Mouse (Mus musculus): ENCODE measurements around the gene Ptgfr. TPM values are rescaled to one million over a fixed set of nuclear protein-coding genes. Genes with fewer than 3 reads are reported as not detected.

Ptgfr gene
- polyA plus RNA-seq, 1 experiment from 2014 or later, result 1.1 TPM

DNA sequence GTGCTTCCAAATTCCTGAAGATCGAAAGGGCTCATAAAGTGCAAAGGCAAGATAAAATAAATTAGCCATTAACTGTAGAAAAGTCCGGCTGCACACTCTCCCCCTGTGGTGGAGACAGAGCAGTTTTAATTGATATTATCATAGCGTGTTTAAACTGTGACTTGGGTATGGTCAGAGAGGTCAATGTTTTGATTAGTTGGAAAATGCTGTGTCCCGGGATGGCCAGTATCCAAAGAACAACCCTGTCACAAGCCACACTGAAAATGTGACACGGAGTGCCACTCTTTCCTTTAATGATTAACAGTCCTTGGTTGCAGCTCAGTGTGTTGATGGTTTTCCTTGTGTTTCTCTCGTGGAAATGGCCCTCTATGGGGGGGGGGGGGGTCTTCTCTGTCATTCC lies 942 bp upstream of the Ptgfr start:
- WGBS, result 64% methylated on average over 6 of the region's 6 CpGs
- Histone ChIP-seq H3K4me2 (no peak overlapping the region), H3K27ac (ENCODE audit: low read depth, low read length) (no peak overlapping the region), H3K4me3 (ENCODE audit: low read depth, low read length) (no peak overlapping the region), H3K9me3 (ENCODE audit: control insufficient read depth, low read length) (no peaks in the 10 kb centered on the region), H3K4me1 (ENCODE audit: control insufficient read depth, insufficient read depth, low read length) (peaks cover 6% of the 10 kb centered on the region; the same call in 1 of the 2 replicates), H3K27me3 (ENCODE audit: control insufficient read depth, insufficient read depth, low read length) (peaks cover 9% of the 10 kb centered on the region), H3K36me3 (ENCODE audit: control insufficient read depth, insufficient read depth, low read length) (no peaks in the 10 kb centered on the region), H3K9ac (ENCODE audit: low read length) (no peak overlapping the region)
- DNase-seq (ENCODE audit: low spot score, missing footprints) (no peak), ATAC-seq (ENCODE audit: low FRiP score) (no peak)

GRCm38 (mm10) chr3:151837749-151838148 lies 319 bp upstream of the Ptgfr start:
- ATAC-seq (ENCODE audit: low FRiP score) (no peak), DNase-seq (ENCODE audit: low spot score, missing footprints) (no peak)
- peaks cover 6% of the 10 kb centered on the region; the same call in 1 of the 2 replicates for H3K4me1 ChIP-seq (ENCODE audit: control insufficient read depth, insufficient read depth, low read length)
- H3K9me3 ChIP-seq (ENCODE audit: control insufficient read depth, low read length), result no peaks in the 10 kb centered on the region
- no peaks in the 10 kb centered on the region for H3K36me3 ChIP-seq (ENCODE audit: control insufficient read depth, insufficient read depth, low read length)
- no peak overlapping the region; the same call in 1 of the 2 replicates for H3K9ac ChIP-seq (ENCODE audit: low read length)
- WGBS, result 36% methylated on average over 9 of the region's 9 CpGs
- no peak overlapping the region for H3K27ac ChIP-seq (ENCODE audit: low read depth, low read length)
- peaks cover 9% of the 10 kb centered on the region for H3K27me3 ChIP-seq (ENCODE audit: control insufficient read depth, insufficient read depth, low read length)
- peak overlapping the region; percentile 47 for H3K4me3 ChIP-seq (ENCODE audit: low read depth, low read length)
- H3K4me2 ChIP-seq, result peak overlapping the region; percentile 94

- DNase-seq (ENCODE audit: low spot score, missing footprints) (peak; percentile 90), ATAC-seq (ENCODE audit: low FRiP score) (peak; percentile 33)
- Histone ChIP-seq H3K9ac (ENCODE audit: low read length) (no peak overlapping the region), H3K27ac (ENCODE audit: low read depth, low read length) (no peak overlapping the region), H3K4me3 (ENCODE audit: low read depth, low read length) (peak overlapping the region; percentile 47), H3K4me2 (peak overlapping the region; percentile 94), H3K4me1 (ENCODE audit: control insufficient read depth, insufficient read depth, low read length) (peaks cover 6% of the 10 kb centered on the region; the same call in 1 of the 2 replicates), H3K36me3 (ENCODE audit: control insufficient read depth, insufficient read depth, low read length) (no peaks in the 10 kb centered on the region), H3K9me3 (ENCODE audit: control insufficient read depth, low read length) (no peaks in the 10 kb centered on the region), H3K27me3 (ENCODE audit: control insufficient read depth, insufficient read depth, low read length) (peaks cover 9% of the 10 kb centered on the region)
- 4% methylated on average over 5 of the region's 5 CpGs for WGBS
Observed at GRCm38 (mm10) chr3:151836451-151836850, 979 bp downstream of the Ptgfr start.

DNA sequence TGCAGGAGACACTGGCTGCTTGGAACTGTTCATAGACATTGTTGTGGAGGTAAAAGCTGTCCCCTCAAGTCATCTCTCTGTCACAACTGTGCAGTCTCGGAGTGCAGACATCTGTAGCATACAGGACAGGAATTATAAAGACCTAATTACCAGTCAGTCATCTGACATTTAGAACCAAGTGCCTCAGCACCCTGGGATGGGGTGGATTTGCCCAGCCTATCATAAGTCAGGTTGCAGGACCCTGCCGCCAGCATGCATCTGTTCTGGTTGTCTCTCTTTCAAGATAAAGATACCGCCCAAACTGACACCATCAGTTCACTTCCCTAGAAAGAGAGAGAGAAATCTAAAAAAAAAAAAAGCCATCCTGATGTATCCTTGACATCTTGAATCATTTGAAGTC lies 1.6 kb downstream of the Ptgfr start:
- Histone ChIP-seq H3K27ac (ENCODE audit: low read depth, low read length) (no peak overlapping the region), H3K4me2 (no peak overlapping the region), H3K4me1 (ENCODE audit: control insufficient read depth, insufficient read depth, low read length) (peaks cover 6% of the 10 kb centered on the region; the same call in 1 of the 2 replicates), H3K9ac (ENCODE audit: low read length) (no peak overlapping the region), H3K4me3 (ENCODE audit: low read depth, low read length) (no peak overlapping the region), H3K27me3 (ENCODE audit: control insufficient read depth, insufficient read depth, low read length) (peaks cover 9% of the 10 kb centered on the region), H3K9me3 (ENCODE audit: control insufficient read depth, low read length) (no peaks in the 10 kb centered on the region), H3K36me3 (ENCODE audit: control insufficient read depth, insufficient read depth, low read length) (no peaks in the 10 kb centered on the region)
- DNase-seq (ENCODE audit: low spot score, missing footprints) (peak; percentile 77), ATAC-seq (ENCODE audit: low FRiP score) (no peak)
- 41% methylated on average over 3 of the region's 3 CpGs for WGBS

GRCm38 (mm10) chr3:151827950-151828610 lies 9.3 kb downstream of the Ptgfr start:
- Histone ChIP-seq H3K9ac (ENCODE audit: low read length) (no peak overlapping the region), H3K36me3 (ENCODE audit: control insufficient read depth, insufficient read depth, low read length) (no peaks in the 10 kb centered on the region), H3K4me1 (ENCODE audit: control insufficient read depth, insufficient read depth, low read length) (no peaks in the 10 kb centered on the region), H3K9me3 (ENCODE audit: control insufficient read depth, low read length) (no peaks in the 10 kb centered on the region), H3K4me2 (no peak overlapping the region), H3K27ac (ENCODE audit: low read depth, low read length) (no peak overlapping the region), H3K4me3 (ENCODE audit: low read depth, low read length) (no peak overlapping the region), H3K27me3 (ENCODE audit: control insufficient read depth, insufficient read depth, low read length) (no peaks in the 10 kb centered on the region)
- ATAC-seq (ENCODE audit: low FRiP score), result no peak
- peak; percentile 39 for DNase-seq (ENCODE audit: low spot score, missing footprints)
- 86% methylated on average over 11 of the region's 11 CpGs for WGBS

GRCm38 (mm10) chr3:151819811-151820210 lies 17.6 kb downstream of the Ptgfr start:
- WGBS, result 77% methylated on average over 4 of the region's 4 CpGs
- Histone ChIP-seq H3K27ac (ENCODE audit: low read depth, low read length) (no peak overlapping the region), H3K4me3 (ENCODE audit: low read depth, low read length) (no peak overlapping the region), H3K4me1 (ENCODE audit: control insufficient read depth, insufficient read depth, low read length) (no peaks in the 10 kb centered on the region), H3K27me3 (ENCODE audit: control insufficient read depth, insufficient read depth, low read length) (no peaks in the 10 kb centered on the region), H3K9ac (ENCODE audit: low read length) (no peak overlapping the region), H3K36me3 (ENCODE audit: control insufficient read depth, insufficient read depth, low read length) (no peaks in the 10 kb centered on the region), H3K9me3 (ENCODE audit: control insufficient read depth, low read length) (no peaks in the 10 kb centered on the region), H3K4me2 (no peak overlapping the region)
- DNase-seq (ENCODE audit: low spot score, missing footprints) (no peak), ATAC-seq (ENCODE audit: low FRiP score) (no peak)

GRCm38 (mm10) chr3:151818265-151818664 lies 19.2 kb downstream of the Ptgfr start:
- 82% methylated on average over 6 of the region's 6 CpGs for WGBS
- no peaks in the 10 kb centered on the region for H3K9me3 ChIP-seq (ENCODE audit: control insufficient read depth, low read length)
- H3K36me3 ChIP-seq (ENCODE audit: control insufficient read depth, insufficient read depth, low read length), result no peaks in the 10 kb centered on the region
- no peak for DNase-seq (ENCODE audit: low spot score, missing footprints)
- ATAC-seq (ENCODE audit: low FRiP score), result peak; percentile 62; the same call in 1 of the 2 replicates
- H3K27me3 ChIP-seq (ENCODE audit: control insufficient read depth, insufficient read depth, low read length), result no peaks in the 10 kb centered on the region
- no peak overlapping the region for H3K4me2 ChIP-seq
- H3K27ac ChIP-seq (ENCODE audit: low read depth, low read length), result no peak overlapping the region
- no peaks in the 10 kb centered on the region for H3K4me1 ChIP-seq (ENCODE audit: control insufficient read depth, insufficient read depth, low read length)
- no peak overlapping the region for H3K9ac ChIP-seq (ENCODE audit: low read length)
- no peak overlapping the region for H3K4me3 ChIP-seq (ENCODE audit: low read depth, low read length)

GRCm38 (mm10) chr3:151808613-151809012 lies 28.8 kb downstream of the Ptgfr start:
- H3K4me3 ChIP-seq (ENCODE audit: low read depth, low read length), result no peak overlapping the region
- 69% methylated on average over 2 of the region's 2 CpGs for WGBS
- ATAC-seq (ENCODE audit: low FRiP score) (no peak), DNase-seq (ENCODE audit: low spot score, missing footprints) (no peak)
- H3K27ac ChIP-seq (ENCODE audit: low read depth, low read length), result no peak overlapping the region
- no peak overlapping the region for H3K4me2 ChIP-seq
- no peaks in the 10 kb centered on the region for H3K9me3 ChIP-seq (ENCODE audit: control insufficient read depth, low read length)
- no peaks in the 10 kb centered on the region for H3K4me1 ChIP-seq (ENCODE audit: control insufficient read depth, insufficient read depth, low read length)
- H3K27me3 ChIP-seq (ENCODE audit: control insufficient read depth, insufficient read depth, low read length), result no peaks in the 10 kb centered on the region
- no peaks in the 10 kb centered on the region for H3K36me3 ChIP-seq (ENCODE audit: control insufficient read depth, insufficient read depth, low read length)
- H3K9ac ChIP-seq (ENCODE audit: low read length), result no peak overlapping the region

DNA sequence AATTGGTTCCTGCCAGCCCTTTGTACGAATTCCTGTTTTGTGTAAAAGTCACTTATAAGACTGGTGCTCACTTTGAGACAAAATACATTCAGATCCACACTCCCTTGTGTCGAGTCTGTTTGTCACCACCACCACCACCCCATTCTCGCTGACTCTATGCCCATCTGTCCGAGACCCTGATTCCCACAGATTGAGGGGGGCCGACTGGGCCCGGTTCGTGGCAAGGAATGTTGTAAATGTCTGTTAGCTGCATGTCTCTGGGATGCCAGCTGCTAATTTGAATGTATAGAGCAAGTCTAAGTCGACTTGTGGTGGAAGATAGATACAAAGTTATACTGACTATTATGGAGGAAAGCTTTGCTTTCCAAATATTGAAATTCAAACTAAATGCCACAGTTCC lies 48.8 kb downstream of the Ptgfr start:
- H3K27me3 ChIP-seq (ENCODE audit: control insufficient read depth, insufficient read depth, low read length), result no peaks in the 10 kb centered on the region
- WGBS, result 85% methylated on average over 8 of the region's 8 CpGs

More for the DNA sequence above, 48.8 kb downstream of the Ptgfr start:
- no peak overlapping the region for H3K4me3 ChIP-seq (ENCODE audit: low read depth, low read length)
- no peak overlapping the region for H3K4me2 ChIP-seq
- no peaks in the 10 kb centered on the region for H3K4me1 ChIP-seq (ENCODE audit: control insufficient read depth, insufficient read depth, low read length)
- no peak overlapping the region for H3K9ac ChIP-seq (ENCODE audit: low read length)
- no peak for DNase-seq (ENCODE audit: low spot score, missing footprints)
- H3K36me3 ChIP-seq (ENCODE audit: control insufficient read depth, insufficient read depth, low read length), result no peaks in the 10 kb centered on the region
- no peaks in the 10 kb centered on the region for H3K9me3 ChIP-seq (ENCODE audit: control insufficient read depth, low read length)
- no peak for ATAC-seq (ENCODE audit: low FRiP score)
- H3K27ac ChIP-seq (ENCODE audit: low read depth, low read length), result no peak overlapping the region
